Mouse (Mus musculus): ENCODE measurements around the gene Ppfia4. TPM values are rescaled to one million over a fixed set of nuclear protein-coding genes. Genes with fewer than 3 reads are reported as not detected.
A peak's percentile ranks its signal among the peaks of the same experiment; 100 is the strongest.

Ppfia4 gene
- polyA plus RNA-seq, 1 experiment from 2014 or later = 3.5 TPM

GRCm38 (mm10) chr1:134315181-134315580 lies 17.5 kb downstream of the Ppfia4 start:
- H3K4me3 ChIP-seq = no peak overlapping the region
- H3K4me1 ChIP-seq = peaks cover 11% of the 10 kb centered on the region
- no peak overlapping the region for H3K4me2 ChIP-seq
- 87% methylated on average over 5 of the region's 5 CpGs for WGBS
- no peak for ATAC-seq
- no peak overlapping the region for H3K9ac ChIP-seq
- H3K27ac ChIP-seq = no peak overlapping the region
- no peaks in the 10 kb centered on the region for H3K36me3 ChIP-seq (ENCODE audit: poor library complexity, severe bottlenecking)
- no peaks in the 10 kb centered on the region for H3K9me3 ChIP-seq (replicated peaks)
- H3K27me3 ChIP-seq = no peaks in the 10 kb centered on the region

GRCm38 (mm10) chr1:134311760-134312159 lies 21.0 kb downstream of the Ppfia4 start:
- 92% methylated on average over 7 of the region's 7 CpGs for WGBS
- Histone ChIP-seq H3K27me3 (no peaks in the 10 kb centered on the region), H3K4me3 (no peak overlapping the region), H3K36me3 (ENCODE audit: poor library complexity, severe bottlenecking) (no peaks in the 10 kb centered on the region), H3K9me3 (replicated peaks) (no peaks in the 10 kb centered on the region), H3K4me1 (peaks cover 6% of the 10 kb centered on the region; the same call in 1 of the 2 replicates), H3K9ac (no peak overlapping the region), H3K4me2 (no peak overlapping the region), H3K27ac (no peak overlapping the region)
- ATAC-seq = no peak

GRCm38 (mm10) chr1:134310729-134311128 lies 22.0 kb downstream of the Ppfia4 start:
- no peak overlapping the region for H3K4me2 ChIP-seq
- no peak overlapping the region for H3K4me3 ChIP-seq
- no peaks in the 10 kb centered on the region for H3K36me3 ChIP-seq (ENCODE audit: poor library complexity, severe bottlenecking)
- H3K27ac ChIP-seq = no peak overlapping the region
- no peaks in the 10 kb centered on the region for H3K9me3 ChIP-seq (replicated peaks)
- H3K27me3 ChIP-seq = no peaks in the 10 kb centered on the region
- H3K4me1 ChIP-seq = peaks cover 6% of the 10 kb centered on the region; the same call in 1 of the 2 replicates
- no peak for ATAC-seq
- WGBS = 93% methylated on average over 3 of the region's 3 CpGs
- no peak overlapping the region for H3K9ac ChIP-seq

- Histone ChIP-seq H3K36me3 (ENCODE audit: poor library complexity, severe bottlenecking) (no peaks in the 10 kb centered on the region), H3K9ac (no peak overlapping the region), H3K4me3 (no peak overlapping the region), H3K4me1 (peaks cover 6% of the 10 kb centered on the region; the same call in 1 of the 2 replicates), H3K27ac (no peak overlapping the region), H3K27me3 (no peaks in the 10 kb centered on the region), H3K9me3 (replicated peaks) (no peaks in the 10 kb centered on the region), H3K4me2 (no peak overlapping the region)
- no peak for ATAC-seq
- WGBS = 90% methylated on average over 2 of the region's 2 CpGs
Observed at GRCm38 (mm10) chr1:134310291-134310690, 22.4 kb downstream of the Ppfia4 start.

- no peak overlapping the region for H3K4me3 ChIP-seq
- H3K36me3 ChIP-seq (ENCODE audit: poor library complexity, severe bottlenecking) = no peaks in the 10 kb centered on the region
- ATAC-seq = peak; percentile 55; the same call in 1 of the 2 replicates
- no peaks in the 10 kb centered on the region for H3K27me3 ChIP-seq
- no peak overlapping the region for H3K9ac ChIP-seq
- no peak overlapping the region for H3K4me2 ChIP-seq
- 52% methylated on average over 10 of the region's 10 CpGs for WGBS
- H3K4me1 ChIP-seq = peaks cover 15% of the 10 kb centered on the region
- no peaks in the 10 kb centered on the region for H3K9me3 ChIP-seq (replicated peaks)
- no peak overlapping the region for H3K27ac ChIP-seq
Observed at GRCm38 (mm10) chr1:134307409-134307808, 25.3 kb downstream of the Ppfia4 start.

GRCm38 (mm10) chr1:134304940-134305339 lies 27.8 kb downstream of the Ppfia4 start:
- peaks cover 11% of the 10 kb centered on the region for H3K27me3 ChIP-seq
- WGBS = 95% methylated on average over 9 of the region's 9 CpGs
- no peak for ATAC-seq
- H3K9ac ChIP-seq = no peak overlapping the region
- no peak overlapping the region for H3K4me3 ChIP-seq
- no peak overlapping the region for H3K4me2 ChIP-seq
- no peaks in the 10 kb centered on the region for H3K9me3 ChIP-seq (replicated peaks)
- no peak overlapping the region for H3K27ac ChIP-seq
- peaks cover 17% of the 10 kb centered on the region for H3K4me1 ChIP-seq
- no peaks in the 10 kb centered on the region for H3K36me3 ChIP-seq (ENCODE audit: poor library complexity, severe bottlenecking)

GRCm38 (mm10) chr1:134302568-134303238 lies 30.0 kb downstream of the Ppfia4 start:
- no peak overlapping the region for H3K4me2 ChIP-seq
- no peaks in the 10 kb centered on the region for H3K36me3 ChIP-seq (ENCODE audit: poor library complexity, severe bottlenecking)
- no peak overlapping the region for H3K4me3 ChIP-seq
- no peaks in the 10 kb centered on the region for H3K9me3 ChIP-seq (replicated peaks)
- peaks cover 28% of the 10 kb centered on the region for H3K4me1 ChIP-seq
- H3K27ac ChIP-seq = peak overlapping the region; percentile 64; the same call in 1 of the 2 replicates
- no peak overlapping the region for H3K9ac ChIP-seq
- peaks cover 32% of the 10 kb centered on the region for H3K27me3 ChIP-seq
- ATAC-seq = no peak
- WGBS = 26% methylated on average over 8 of the region's 8 CpGs

- Histone ChIP-seq H3K4me3 (peak overlapping the region; percentile 52), H3K9me3 (replicated peaks) (peaks cover 4% of the 10 kb centered on the region), H3K4me1 (peaks cover 23% of the 10 kb centered on the region), H3K27me3 (peaks cover 42% of the 10 kb centered on the region), H3K4me2 (peak overlapping the region; percentile 93), H3K36me3 (ENCODE audit: poor library complexity, severe bottlenecking) (no peaks in the 10 kb centered on the region), H3K9ac (peak overlapping the region; percentile 66), H3K27ac (no peak overlapping the region)
- WGBS = 8% methylated on average over 57 of the region's 59 CpGs
- ATAC-seq = peak; percentile 79
Observed at GRCm38 (mm10) chr1:134298636-134299411, 33.9 kb downstream of the Ppfia4 start.

- no peak overlapping the region for H3K4me3 ChIP-seq
- WGBS = 81% methylated on average over 8 of the region's 8 CpGs
- no peak for ATAC-seq
- no peak overlapping the region for H3K9ac ChIP-seq
- peaks cover 42% of the 10 kb centered on the region for H3K27me3 ChIP-seq
- no peaks in the 10 kb centered on the region for H3K36me3 ChIP-seq (ENCODE audit: poor library complexity, severe bottlenecking)
- no peak overlapping the region for H3K27ac ChIP-seq
- peaks cover 4% of the 10 kb centered on the region for H3K9me3 ChIP-seq (replicated peaks)
- no peak overlapping the region for H3K4me2 ChIP-seq
- H3K4me1 ChIP-seq = peaks cover 12% of the 10 kb centered on the region
Observed at GRCm38 (mm10) chr1:134297265-134297664, 35.5 kb downstream of the Ppfia4 start.

GRCm38 (mm10) chr1:134293738-134294604 lies 38.8 kb downstream of the Ppfia4 start:
- Histone ChIP-seq H3K9me3 (replicated peaks) (peaks cover 4% of the 10 kb centered on the region), H3K27me3 (peaks cover 22% of the 10 kb centered on the region), H3K4me1 (peaks cover 11% of the 10 kb centered on the region; the same call in 1 of the 2 replicates), H3K27ac (no peak overlapping the region), H3K4me2 (no peak overlapping the region), H3K36me3 (ENCODE audit: poor library complexity, severe bottlenecking) (no peaks in the 10 kb centered on the region), H3K4me3 (no peak overlapping the region), H3K9ac (no peak overlapping the region)
- ATAC-seq = no peak
- 77% methylated on average over 3 of the region's 3 CpGs for WGBS

- Histone ChIP-seq H3K9me3 (replicated peaks) (peaks cover 4% of the 10 kb centered on the region), H3K4me3 (no peak overlapping the region), H3K4me2 (no peak overlapping the region), H3K9ac (no peak overlapping the region), H3K27ac (no peak overlapping the region), H3K4me1 (peaks cover 5% of the 10 kb centered on the region; the same call in 1 of the 2 replicates), H3K27me3 (peaks cover 16% of the 10 kb centered on the region), H3K36me3 (ENCODE audit: poor library complexity, severe bottlenecking) (no peaks in the 10 kb centered on the region)
- WGBS = 90% methylated on average over 7 of the region's 7 CpGs
- no peak for ATAC-seq
Observed at GRCm38 (mm10) chr1:134293276-134293675, 39.5 kb downstream of the Ppfia4 start.
